Mouse (Mus musculus) adrenal gland, postnatal 14 days (tissue): ENCODE measurements at regions not wholly inside any gene's neighbourhood (a gene's known extent, or its start where the extent isn't known, plus 50 kb on each side); places are given as distances from the start of the nearest gene placed in this dataset.

Experiments used
- DNase-seq: peaks from one replicate; pipeline ENCODE4 v3.0.0; 2021; ENCODE audit warnings: mixed read lengths

GRCm38 (mm10) chr3:144012173-144012572, 192.8 kb downstream of the Lmo4 start:
- DNase-seq = no peak

GRCm38 (mm10) chr3:144011456-144012025, 193.5 kb downstream of the Lmo4 start:
- no peak for DNase-seq

GRCm38 (mm10) chr3:144010558-144010957, 194.5 kb downstream of the Lmo4 start:
- no peak for DNase-seq

- DNase-seq = no peak
These were observed 197.9 kb downstream of the Lmo4 start for GRCm38 (mm10) chr3:144007111-144007619.

- DNase-seq = no peak
These were observed 207.1 kb downstream of the Lmo4 start for GRCm38 (mm10) chr3:143997909-143998308.

- no peak for DNase-seq
These were observed 210.0 kb downstream of the Lmo4 start for GRCm38 (mm10) chr3:143995045-143995444.

GRCm38 (mm10) chr3:143988991-143989390, 216.0 kb downstream of the Lmo4 start:
- no peak for DNase-seq

GRCm38 (mm10) chr3:143988037-143988436, 217.0 kb downstream of the Lmo4 start:
- no peak for DNase-seq

GRCm38 (mm10) chr3:143986798-143987197, 218.2 kb downstream of the Lmo4 start:
- no peak for DNase-seq

GRCm38 (mm10) chr3:143986200-143986506, 218.9 kb downstream of the Lmo4 start:
- DNase-seq = no peak

- DNase-seq = no peak
These were observed 219.4 kb downstream of the Lmo4 start for GRCm38 (mm10) chr3:143985349-143986199.

GRCm38 (mm10) chr3:143978703-143979102, 226.3 kb downstream of the Lmo4 start:
- DNase-seq = no peak

GRCm38 (mm10) chr3:143977886-143978447, 227.1 kb downstream of the Lmo4 start:
- no peak for DNase-seq

GRCm38 (mm10) chr3:143973582-143973981, 231.4 kb downstream of the Lmo4 start:
- DNase-seq = no peak

- no peak for DNase-seq
These were observed 232.7 kb downstream of the Lmo4 start for GRCm38 (mm10) chr3:143972351-143972750.

- DNase-seq = no peak
These were observed 234.2 kb downstream of the Lmo4 start for GRCm38 (mm10) chr3:143970771-143971170.

- DNase-seq = no peak
These were observed 249.5 kb downstream of the Lmo4 start for GRCm38 (mm10) chr3:143955508-143955907.

GRCm38 (mm10) chr3:143954822-143955221, 250.2 kb downstream of the Lmo4 start:
- no peak for DNase-seq

GRCm38 (mm10) chr3:143952289-143952688, 252.7 kb downstream of the Lmo4 start:
- no peak for DNase-seq

- DNase-seq = peak; percentile 4
These were observed 255.4 kb downstream of the Lmo4 start for GRCm38 (mm10) chr3:143949656-143950055.

GRCm38 (mm10) chr3:143949026-143949637, 255.9 kb downstream of the Lmo4 start:
- peak; percentile 65 for DNase-seq

GRCm38 (mm10) chr3:143947938-143948267, 257.1 kb downstream of the Lmo4 start:
- DNase-seq = no peak
